Mouse (Mus musculus) neural tube, embryonic 10.5 days (tissue): Measurements from ENCODE around the gene Tex22.

Experiments
- DNase-seq: peaks from one replicate; pipeline ENCODE4 v3.0.0-alpha.2; 2017; ENCODE audit warnings: low spot score; ENCODE audit errors: extremely low spot score

The Tex22 gene

GRCm38 (mm10) chr12:113101251-113101960, 27.1 kb downstream of the Tex22 start:
- DNase-seq, result no peak

DNA sequence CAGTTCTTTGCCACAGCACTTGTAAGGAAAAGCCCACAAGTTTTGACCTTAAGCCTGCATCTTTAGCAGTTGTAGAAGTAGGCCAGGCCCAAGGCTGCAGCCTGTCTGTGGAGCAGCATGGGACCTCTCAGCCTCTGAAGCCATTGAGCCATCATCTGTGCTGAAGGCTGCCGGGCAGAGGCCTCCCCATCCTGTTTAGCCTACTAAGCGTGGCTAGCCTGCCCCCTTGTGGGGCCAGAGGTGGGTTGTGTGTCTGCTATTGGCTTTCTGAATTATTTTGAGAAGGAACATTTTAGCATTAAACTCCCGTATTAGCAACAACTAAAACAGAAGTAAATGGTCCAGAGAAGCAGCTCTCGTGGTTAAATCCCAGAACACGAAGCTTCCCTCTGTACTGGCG, 28.2 kb downstream of the Tex22 start:
- peak; percentile 42 for DNase-seq

- no peak for DNase-seq
Observed at GRCm38 (mm10) chr12:113103846-113104451, 29.6 kb downstream of the Tex22 start.

DNA sequence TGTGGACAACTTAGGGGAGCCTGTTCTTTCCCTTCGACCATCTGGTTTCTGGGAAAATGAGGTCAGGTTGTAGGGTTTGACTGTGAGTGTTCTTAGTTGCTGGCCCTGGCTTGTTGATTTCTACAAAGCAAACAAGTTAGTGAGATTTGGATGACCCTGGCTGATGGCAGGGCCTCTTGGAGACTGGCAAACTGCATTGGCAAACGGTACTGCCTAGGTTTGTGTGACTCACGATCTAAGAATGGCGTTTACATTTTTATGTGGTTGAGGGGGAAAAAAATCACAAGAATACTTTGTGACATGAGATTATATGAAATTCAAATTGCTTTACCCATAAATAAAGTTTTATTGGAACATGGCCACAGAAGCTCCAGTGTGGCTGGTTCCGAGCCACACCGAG, 32.1 kb downstream of the Tex22 start:
- DNase-seq, result no peak

DNA sequence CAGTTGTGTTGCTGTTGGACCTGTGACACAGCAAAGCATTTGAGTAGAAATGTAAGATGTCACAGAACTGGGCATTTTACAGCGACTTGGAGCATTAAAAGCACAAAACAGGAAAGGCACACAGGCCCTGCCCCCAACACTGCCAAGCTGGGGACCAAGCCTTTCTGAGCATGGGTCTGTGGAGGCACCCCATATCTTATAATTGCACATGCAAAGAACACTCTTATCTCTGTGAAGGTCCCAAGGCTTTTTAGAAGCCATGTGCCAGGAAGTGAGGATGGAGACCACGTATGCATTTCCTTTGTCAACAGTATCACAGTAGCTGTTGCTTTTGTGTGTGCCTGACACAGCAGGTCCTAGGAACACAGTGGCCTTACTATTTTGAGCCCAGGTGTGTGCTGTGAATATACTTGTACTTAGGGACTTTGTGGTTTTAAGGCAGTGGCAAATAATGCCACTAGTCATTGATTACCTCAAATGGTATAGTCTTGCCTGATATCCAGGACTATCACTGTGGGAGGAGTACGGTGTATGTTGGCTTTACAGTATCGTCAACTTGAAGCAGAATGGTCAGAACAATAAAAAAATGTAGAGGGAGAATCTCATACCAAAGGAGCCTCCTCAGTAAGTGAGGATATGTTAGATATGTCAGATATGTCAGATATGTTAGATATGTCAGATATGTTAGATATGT, 33.3 kb downstream of the Tex22 start:
- DNase-seq, result no peak

GRCm38 (mm10) chr12:113108528-113109283, 34.4 kb downstream of the Tex22 start:
- DNase-seq, result no peak

DNA sequence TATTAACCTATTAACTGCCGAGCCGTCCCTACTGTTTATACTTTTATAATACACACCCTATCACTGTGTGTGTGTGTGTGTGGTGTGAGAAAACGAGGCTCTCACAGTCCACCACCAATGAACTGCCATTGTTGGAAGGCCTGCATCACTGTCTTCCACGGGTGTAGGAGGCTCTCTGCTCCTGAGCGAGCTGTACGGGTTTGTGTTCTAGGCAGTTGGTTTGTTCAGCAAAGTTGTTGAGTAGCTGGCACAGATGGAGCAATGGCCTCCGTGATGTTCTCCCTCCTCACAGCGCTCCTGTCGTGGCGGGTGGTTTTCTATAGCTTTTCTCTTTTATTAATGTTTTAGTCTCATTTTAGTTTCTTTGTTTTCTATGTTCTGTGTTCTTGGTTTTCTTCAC, 35.5 kb downstream of the Tex22 start:
- no peak for DNase-seq

GRCm38 (mm10) chr12:113114141-113114540, 39.8 kb downstream of the Tex22 start:
- no peak for DNase-seq

DNA sequence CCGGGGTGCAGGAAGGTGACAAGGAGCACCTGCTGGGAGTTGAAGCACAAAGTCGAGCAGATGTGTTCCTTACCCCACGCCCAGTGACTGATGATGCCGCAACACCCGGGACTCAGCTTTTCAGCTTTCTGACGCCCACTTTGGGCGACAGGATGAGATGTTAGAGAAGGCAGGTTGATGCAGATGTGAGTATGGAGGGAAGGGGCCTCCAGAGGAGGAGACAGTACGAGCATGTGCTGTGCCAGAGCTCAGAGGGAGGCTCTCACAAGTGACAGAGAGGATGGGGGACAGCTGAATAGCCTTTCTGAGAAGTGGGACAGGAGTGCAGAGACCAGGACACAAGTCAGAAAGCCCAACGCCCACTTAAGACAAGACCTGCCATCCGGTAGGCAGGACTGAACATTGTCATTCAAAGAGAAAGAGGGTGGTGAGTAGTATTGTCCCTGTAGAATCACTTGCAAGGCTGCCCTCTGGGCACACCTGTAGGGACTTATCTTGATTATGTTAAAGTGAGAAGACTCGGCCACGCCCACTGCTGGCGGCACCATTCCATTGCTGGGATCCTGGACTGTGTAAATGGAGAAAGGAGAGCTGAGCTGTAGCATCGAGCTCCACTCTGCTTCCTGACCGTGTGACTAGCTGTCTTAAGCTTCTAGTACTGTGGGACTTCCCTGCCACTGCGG, 40.7 kb downstream of the Tex22 start:
- DNase-seq, result no peak

GRCm38 (mm10) chr12:113119516-113120410, 45.5 kb downstream of the Tex22 start:
- DNase-seq, result peak; percentile 80

GRCm38 (mm10) chr12:113124726-113125125, 50.4 kb downstream of the Tex22 start:
- no peak for DNase-seq

- no peak for DNase-seq
Observed at GRCm38 (mm10) chr12:113130732-113131131, 56.4 kb downstream of the Tex22 start.

DNA sequence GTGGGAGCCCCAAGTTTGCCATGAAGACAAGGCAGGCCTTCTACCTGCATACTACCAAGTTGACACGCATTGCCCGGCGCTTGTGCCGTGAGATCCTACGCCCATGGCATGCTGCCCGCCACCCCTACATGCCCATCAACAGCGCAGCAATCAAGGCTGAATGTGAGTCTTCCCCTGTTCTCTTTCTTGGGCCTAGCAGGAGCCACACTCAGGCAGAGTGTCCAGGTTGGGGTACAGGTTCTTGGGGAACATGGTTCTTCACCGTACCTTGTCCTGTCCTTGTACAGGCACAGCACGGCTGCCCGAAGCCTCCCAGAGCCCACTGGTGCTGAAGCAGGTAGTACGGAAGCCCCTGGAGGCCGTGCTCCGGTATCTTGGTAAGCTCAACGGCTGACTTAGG, 57.3 kb downstream of the Tex22 start:
- DNase-seq, result no peak

- no peak for DNase-seq
Observed at GRCm38 (mm10) chr12:113132567-113132966, 58.3 kb downstream of the Tex22 start.

DNA sequence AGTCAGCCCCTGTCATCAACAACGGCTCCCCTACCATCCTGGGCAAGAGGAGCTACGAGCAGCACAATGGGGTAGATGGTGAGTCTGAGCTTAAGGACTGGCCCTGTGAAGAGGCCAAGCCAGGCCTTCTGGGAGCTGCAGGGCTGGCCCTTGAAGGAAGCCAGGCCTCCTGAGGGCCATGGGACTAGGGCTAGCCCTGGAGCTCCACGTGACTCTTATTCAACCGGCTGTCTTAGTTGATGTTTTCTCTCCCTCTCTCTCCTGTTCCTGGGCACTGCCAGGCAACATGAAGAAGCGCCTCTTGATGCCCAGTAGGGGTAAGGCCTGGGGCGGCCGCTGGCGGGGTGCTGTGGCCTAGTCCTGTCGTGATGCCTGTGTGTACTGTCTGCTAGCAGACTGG, 59.0 kb downstream of the Tex22 start:
- no peak for DNase-seq

DNA sequence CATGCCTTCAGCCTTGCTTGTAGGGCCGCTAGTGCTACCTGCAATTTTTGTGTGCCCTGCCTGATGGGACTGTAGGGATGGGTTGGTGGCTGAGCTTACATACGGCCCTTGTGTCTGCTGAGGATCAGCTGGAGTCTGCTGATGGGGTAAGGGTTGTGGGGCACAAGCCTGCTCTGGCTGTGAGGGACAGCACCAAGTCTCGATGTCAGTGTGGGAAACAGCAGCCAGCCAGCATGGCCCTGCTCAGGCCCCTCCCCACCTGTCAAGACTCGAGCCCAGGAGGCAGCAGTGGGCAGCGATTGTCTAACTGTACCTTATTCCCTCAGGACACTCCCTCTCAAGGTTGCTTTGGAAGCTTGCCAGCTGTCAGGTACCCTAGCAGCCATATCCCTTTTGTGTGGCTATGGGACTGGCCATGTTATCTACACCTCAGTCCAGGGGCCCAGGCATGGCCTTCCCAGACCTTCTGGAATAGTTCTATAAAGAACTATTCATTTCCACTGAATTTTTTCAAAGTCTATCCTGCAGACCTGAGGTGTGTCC, 59.6 kb downstream of the Tex22 start:
- DNase-seq, result no peak

GRCm38 (mm10) chr12:113134502-113134901, 60.2 kb downstream of the Tex22 start:
- DNase-seq, result no peak

GRCm38 (mm10) chr12:113135401-113135800, 61.1 kb downstream of the Tex22 start:
- DNase-seq, result no peak

DNA sequence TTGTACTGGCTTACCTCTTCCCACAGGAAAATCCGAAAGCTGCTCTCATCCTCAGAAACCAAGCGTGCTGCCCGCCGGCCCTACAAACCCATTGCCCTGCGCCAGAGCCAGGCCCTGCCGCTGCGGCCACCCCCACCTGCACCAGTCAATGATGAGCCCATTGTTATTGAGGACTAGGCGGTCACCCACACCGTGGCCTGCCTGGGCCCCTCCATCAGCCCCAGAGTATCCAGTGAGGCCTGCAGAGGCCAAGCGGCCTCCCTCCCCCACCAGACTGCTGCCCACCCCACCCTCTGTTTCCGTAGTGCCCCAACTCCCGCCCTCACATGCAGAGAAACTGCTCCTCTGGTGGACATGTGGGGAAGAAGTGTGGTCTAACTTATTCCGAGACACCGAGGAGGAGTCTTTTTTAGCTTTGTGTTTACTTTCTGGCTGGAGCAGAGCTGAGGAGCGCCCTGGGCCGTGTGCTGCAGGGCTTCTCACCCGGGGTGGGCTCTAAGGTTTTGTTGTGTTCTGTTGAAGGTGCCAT, 62.3 kb downstream of the Tex22 start:
- no peak for DNase-seq
